Mouse (Mus musculus): ENCODE measurements around the gene Sdha. TPM values are rescaled to one million over a fixed set of nuclear protein-coding genes. Genes with fewer than 3 reads are reported as not detected.
A peak's percentile ranks its signal among the peaks of the same experiment; 100 is the strongest.

Sdha gene
- 161 and 165 TPM in 2 replicates for total RNA-seq (2012; rRNA removed)
- 107 and 120 TPM in 2 replicates for total RNA-seq (2014; rRNA removed)
- polyA plus RNA-seq (2012; ENCODE audit: insufficient read length, low read depth), result 249 and 255 TPM in 2 replicates

GRCm38 (mm10) chr13:74349566-74350434, at the start of gene Sdha, which contains the start of gene Ccdc127:
Sdha (minus strand) TSS chr13:74350280.
Ccdc127 (plus strand) TSS chr13:74350309.
- peaks cover 54% of the 10 kb centered on the region for H3K79me2 ChIP-seq (replicated peaks; ENCODE audit: control insufficient read depth, extremely low read depth, insufficient read depth, poor library complexity, severe bottlenecking)
- H3K27ac ChIP-seq (ENCODE audit: insufficient read depth, low read depth), result peak within 1 kb of the TSS; percentile 55
- peaks cover 2 to 46% of the 10 kb centered on the region in 2 experiments; a peak in 3 of 4 replicates for H3K4me1 ChIP-seq (ENCODE audit: control insufficient read depth in 1 of 2, insufficient read depth in 2 of 2)
- H3K9ac ChIP-seq (ENCODE audit: insufficient read depth, low read depth), result peak within 1 kb of the TSS; percentile 82
- in situ Hi-C loops (cut with MboI; ENCODE audit: low pct_ligation_motif_present, low pct_unique_long_range_greater_than_20kb, low sequenced_read_pairs), result loop anchor here (25.0 kb wide), 1 partner anchor 163 kb away; no protein-coding TSS in a partner anchor
- dilution Hi-C loops (cut with MboI; ENCODE audit: extremely low pct_ligation_motif_present, extremely low pct_unique_long_range_greater_than_20kb, low sequenced_read_pairs), result no loop called here
- TF ChIP-seq CTCF (conservative IDR thresholded peaks at IDR 0.05 in 1 of 2, IDR thresholded peaks at IDR 0.05 in 1 of 2; ENCODE audit: low read depth in 2 of 2, low read length in 2 of 2) (no peak), E2F4 (IDR thresholded peaks at IDR 0.05; ENCODE audit: insufficient replicate concordance, low read depth, low read length) (no peak), USF1 (IDR thresholded peaks at IDR 0.05; ENCODE audit: low read depth, low read length) (no peak), NELFE (IDR thresholded peaks at IDR 0.05; ENCODE audit: low read depth, low read length) (peak; percentile 95), MAX (IDR thresholded peaks at IDR 0.05; ENCODE audit: low read length) (no peak), POLR2A (IDR thresholded peaks at IDR 0.05; ENCODE audit: low read depth, low read length) (peak; percentile 97), IRF4 (IDR thresholded peaks at IDR 0.05; ENCODE audit: low read depth, low read length) (no peak), USF2 (conservative IDR thresholded peaks at IDR 0.05; ENCODE audit: low read depth, low read length) (no peak), PAX5 (IDR thresholded peaks at IDR 0.05; ENCODE audit: low read length) (no peak), GABPA (IDR thresholded peaks at IDR 0.05; ENCODE audit: insufficient replicate concordance, low read depth, low read length) (no peak), ZKSCAN1 (IDR thresholded peaks at IDR 0.05; ENCODE audit: borderline replicate concordance, low read depth, low read length) (no peak), MAFK (IDR thresholded peaks at IDR 0.05; ENCODE audit: insufficient replicate concordance, low read length) (no peak), ETS1 (conservative IDR thresholded peaks at IDR 0.05; ENCODE audit: low read depth, low read length) (no peak), BHLHE40 (IDR thresholded peaks at IDR 0.05; ENCODE audit: low read depth, low read length) (peak; percentile 93), MYC (IDR thresholded peaks at IDR 0.05; ENCODE audit: low read depth, low read length) (peak; percentile 15; the same call in 1 of the 2 replicates), MAZ (IDR thresholded peaks at IDR 0.05; ENCODE audit: low read depth, low read length) (no peak), CHD2 (IDR thresholded peaks at IDR 0.05; ENCODE audit: low read length) (no peak), NRF1 (IDR thresholded peaks at IDR 0.05; ENCODE audit: low read depth, low read length) (peak; percentile 96), SIN3A (IDR thresholded peaks at IDR 0.05; ENCODE audit: low read length) (0 out of 2 replicates have a peak, but pooled peaks have one; percentile 71), ZC3H11A (IDR thresholded peaks at IDR 0.05; ENCODE audit: low read depth, low read length) (no peak), MEF2A (IDR thresholded peaks at IDR 0.05; ENCODE audit: borderline replicate concordance, low read depth, low read length) (no peak), UBTF (IDR thresholded peaks at IDR 0.05; ENCODE audit: low read depth, low read length) (0 out of 2 replicates have a peak, but pooled peaks have one; percentile 3), POLR2AphosphoS2 (IDR thresholded peaks at IDR 0.05; ENCODE audit: low read depth, low read length) (peak; percentile 92), EP300 (IDR thresholded peaks at IDR 0.05; ENCODE audit: low read length) (no peak), JUND (conservative IDR thresholded peaks at IDR 0.05; ENCODE audit: low read depth, low read length) (no peak), SMC3 (IDR thresholded peaks at IDR 0.05; ENCODE audit: low read depth, low read length) (no peak), JUN (IDR thresholded peaks at IDR 0.05; ENCODE audit: insufficient read depth, low read depth, low read length) (no peak), TBP (conservative IDR thresholded peaks at IDR 0.05; ENCODE audit: low read depth, low read length) (0 out of 2 replicates have a peak, but pooled peaks have one; percentile 46), ZMIZ1 (IDR thresholded peaks at IDR 0.05; ENCODE audit: low read depth, low read length) (peak; percentile 71; the same call in 1 of the 2 replicates), HCFC1 (IDR thresholded peaks at IDR 0.05; ENCODE audit: low read depth, low read length) (peak; percentile 70), RCOR1 (conservative IDR thresholded peaks at IDR 0.05; ENCODE audit: low read depth, low read length) (no peak), ZNF384 (IDR thresholded peaks at IDR 0.05; ENCODE audit: low read depth, low read length) (no peak), CHD1 (IDR thresholded peaks at IDR 0.05; ENCODE audit: low read depth, low read length) (peak; percentile 78), TCF12 (IDR thresholded peaks at IDR 0.05; ENCODE audit: low read depth, low read length) (peak; percentile 85), ELF1 (IDR thresholded peaks at IDR 0.05; ENCODE audit: low read depth, low read length) (peak; percentile 61), RAD21 (IDR thresholded peaks at IDR 0.05; ENCODE audit: low read depth, low read length) (no peak), MXI1 (IDR thresholded peaks at IDR 0.05; ENCODE audit: low read depth, low read length) (peak; percentile 85)
- peaks cover 15 to 28% of the 10 kb centered on the region in 2 experiments for H3K36me3 ChIP-seq (replicated peaks in 1 of 2; ENCODE audit: control insufficient read depth in 1 of 2, insufficient read depth in 1 of 2, low read length in 1 of 2)
- DNase-seq (ENCODE audit: extremely low read depth), result peak; percentile 97
- peak within 1 kb of the TSS; percentile 82 for H3K4me2 ChIP-seq (ENCODE audit: insufficient read depth, low read depth, poor library complexity, severe bottlenecking)
- peak within 1 kb of the TSS; percentile 70 to 91 (median 82) for H3K4me3 ChIP-seq (replicated peaks in 1 of 3; ENCODE audit: low read depth in 2 of 3, low read length in 2 of 3, poor library complexity in 1 of 3)
- no peaks in the 10 kb centered on the region for H3K9me3 ChIP-seq (replicated peaks; ENCODE audit: low read length)
- no peaks in the 10 kb centered on the region for H3K27me3 ChIP-seq (replicated peaks)

All from CH12.LX (cell line).